Mouse (Mus musculus) heart, embryonic 11.5 days (tissue): ENCODE measurements around the gene Wdr54. TPM values are rescaled to one million over a fixed set of nuclear protein-coding genes. Genes with fewer than 3 reads are reported as not detected.

ENCODE experiments used
- ATAC-seq: fragments of 200-750 bp; cut with Nextera tagmentation; replicated peaks from 2 replicates; pipeline ENCODE4 v1.8.0; 2017; ENCODE audit warnings: moderate library complexity; ENCODE audit not compliant: insufficient number of reproducible peaks, low FRiP score, low TSS enrichment
- H3K27ac ChIP-seq: fragments of 300-500 bp; sonication (generic); 2 replicates; pipeline ENCODE4 v1.5.1; 2014; ENCODE audit warnings: mild to moderate bottlenecking, low read depth, low read length
- H3K27me3 ChIP-seq: fragments of 300-500 bp; sonication (generic); 2 replicates; pipeline ENCODE4 v1.6.1; 2014; ENCODE audit warnings: mild to moderate bottlenecking, low read length, mixed read lengths; ENCODE audit not compliant: control insufficient read depth, insufficient read depth
- H3K36me3 ChIP-seq: fragments of 300-500 bp; sonication (generic); 2 replicates; pipeline ENCODE4 v1.6.1; 2014; ENCODE audit warnings: mild to moderate bottlenecking, low read length, moderate library complexity, mixed read lengths; ENCODE audit not compliant: control insufficient read depth, insufficient read depth
- H3K4me1 ChIP-seq: fragments of 300-500 bp; sonication (generic); 2 replicates; pipeline ENCODE4 v1.6.1; 2014; ENCODE audit warnings: low read length; ENCODE audit not compliant: control insufficient read depth, insufficient read depth
- H3K4me2 ChIP-seq: fragments of 300-500 bp; sonication (generic); 2 replicates; pipeline ENCODE4 v1.6.1; 2014; ENCODE audit warnings: mild to moderate bottlenecking, moderate library complexity
- H3K4me3 ChIP-seq: fragments of 300-500 bp; sonication (generic); 2 replicates; pipeline ENCODE4 v1.5.1; 2014; ENCODE audit warnings: low read depth, low read length
- H3K9ac ChIP-seq: fragments of 300-500 bp; sonication (generic); 2 replicates; pipeline ENCODE4 v1.6.1; 2014; ENCODE audit warnings: mild to moderate bottlenecking, low read depth, low read length, moderate library complexity
- H3K9me3 ChIP-seq: fragments of 300-500 bp; sonication (generic); replicated peaks from 2 replicates; pipeline ENCODE4 v1.6.1; 2016; ENCODE audit warnings: low read length; ENCODE audit not compliant: control insufficient read depth
- WGBS: fragments of 180-500 bp; shearing (Covaris S2); extraction: QIAGEN DNeasy Blood & Tissue Kit; methylation state at CpG from one replicate; pipeline ENCODE4 v1.1.7; 2014; ENCODE audit not compliant: insufficient replicate concordance; 5-methylcytosine and 5-hydroxymethylcytosine counted together
- polyA plus RNA-seq: library from polyadenylated mRNA; unstranded; fragments of >200 nt; fragmentation: Nextera tagmentation; extraction: Ambion mirVana; gene quantifications from 2 replicates; pipeline ENCODE4 v1.2.1, GENCODE M21; 2014

Gene Wdr54
- 4.5 and 6.9 TPM in 2 replicates for polyA plus RNA-seq

DNA sequence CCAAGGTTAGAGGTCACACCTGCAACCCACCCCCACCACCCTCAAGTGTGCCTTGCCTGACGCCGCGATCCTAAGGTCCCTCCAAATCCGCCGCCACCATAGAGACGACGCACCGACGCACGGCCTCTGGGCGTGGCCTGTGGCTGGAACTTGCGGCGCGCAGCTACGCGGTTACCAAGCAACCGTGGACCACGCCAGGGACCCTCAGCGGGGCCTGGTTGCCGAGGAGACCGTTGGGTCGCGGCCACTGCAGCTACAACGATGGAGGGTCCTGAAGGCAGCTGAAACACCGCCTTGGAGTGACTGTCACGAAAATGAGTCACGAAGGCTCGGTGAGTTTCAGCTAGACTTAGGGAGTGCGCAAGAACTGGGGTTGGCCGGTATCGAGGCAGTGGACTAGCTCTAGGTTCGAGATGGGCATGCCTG is at the start of gene Wdr54, which contains the start of gene 1700003E16Rik:
Gene Wdr54 (minus strand): TSS at position 139 of the 426 bp plus-strand sequence.
Gene 1700003E16Rik (plus strand): TSS at position 146 of the 426 bp plus-strand sequence.
- Histone ChIP-seq H3K4me2 (peak within 1 kb of the TSS; percentile 87), H3K9me3 (no peaks in the 10 kb centered on the region), H3K36me3 (peaks cover 6% of the 10 kb centered on the region; the same call in 1 of the 2 replicates), H3K9ac (peak within 1 kb of the TSS; percentile 59), H3K27ac (no peak within 1 kb of the TSS), H3K27me3 (peaks cover 17% of the 10 kb centered on the region), H3K4me1 (peaks cover 5% of the 10 kb centered on the region), H3K4me3 (peak within 1 kb of the TSS; percentile 58)
- 2% methylated on average over 32 of the region's 32 CpGs for WGBS
- peak; percentile 73 for ATAC-seq

DNA sequence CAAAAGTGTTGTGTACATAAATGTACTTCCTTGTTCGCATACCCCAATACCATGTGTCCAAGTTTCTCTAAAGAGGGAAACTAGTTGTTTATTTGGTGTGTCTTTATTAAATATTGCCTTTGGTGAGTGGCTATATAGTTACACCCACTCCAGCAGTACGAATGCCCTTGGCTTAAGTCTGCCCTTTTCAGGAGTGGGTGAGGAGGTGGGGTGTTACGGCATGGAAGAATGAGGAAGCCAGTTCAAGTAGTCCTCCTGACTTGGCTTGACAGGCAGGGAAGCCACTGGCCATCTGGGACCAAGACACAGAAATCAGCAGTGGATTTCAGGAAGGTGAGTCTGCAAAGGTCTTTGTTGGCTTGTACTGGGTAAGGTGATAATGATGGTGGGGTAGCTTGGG is 49.7 kb upstream of the Wdr54 start:
- 89% methylated on average over 3 of the region's 3 CpGs for WGBS
- Histone ChIP-seq H3K9ac (no peak overlapping the region), H3K4me3 (no peak overlapping the region), H3K9me3 (no peaks in the 10 kb centered on the region), H3K4me1 (0 out of 2 replicates have a peak, but pooled peaks cover 2% of the 10 kb centered on the region), H3K4me2 (no peak overlapping the region), H3K27ac (no peak overlapping the region), H3K36me3 (no peaks in the 10 kb centered on the region), H3K27me3 (no peaks in the 10 kb centered on the region)
- ATAC-seq, result no peak

DNA sequence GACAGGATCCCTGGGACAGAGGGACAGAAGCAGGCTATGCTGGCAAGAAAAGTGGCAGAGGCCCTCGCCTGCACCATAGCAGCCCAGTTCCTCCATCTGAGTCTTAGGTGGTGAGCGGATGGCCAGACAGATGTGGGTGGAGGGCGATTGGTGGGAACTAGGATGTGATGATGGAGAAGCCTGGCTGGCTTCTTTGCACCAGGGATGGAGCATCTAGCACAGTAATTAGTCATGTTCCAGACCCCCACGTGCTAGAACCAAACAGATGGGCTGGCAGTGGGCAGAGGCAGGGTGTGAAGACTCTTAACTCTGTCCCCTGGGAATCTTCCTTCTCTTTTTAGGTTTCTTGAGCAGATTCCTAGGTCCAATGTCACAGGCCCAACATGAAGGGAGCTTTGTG is 47.1 kb upstream of the Wdr54 start:
- 82% methylated on average over 4 of the region's 4 CpGs for WGBS
- Histone ChIP-seq H3K4me1 (0 out of 2 replicates have a peak, but pooled peaks cover 2% of the 10 kb centered on the region), H3K27ac (no peak overlapping the region), H3K36me3 (peaks cover 15% of the 10 kb centered on the region), H3K4me2 (no peak overlapping the region), H3K9ac (no peak overlapping the region), H3K9me3 (no peaks in the 10 kb centered on the region), H3K27me3 (no peaks in the 10 kb centered on the region), H3K4me3 (no peak overlapping the region)
- ATAC-seq, result no peak

DNA sequence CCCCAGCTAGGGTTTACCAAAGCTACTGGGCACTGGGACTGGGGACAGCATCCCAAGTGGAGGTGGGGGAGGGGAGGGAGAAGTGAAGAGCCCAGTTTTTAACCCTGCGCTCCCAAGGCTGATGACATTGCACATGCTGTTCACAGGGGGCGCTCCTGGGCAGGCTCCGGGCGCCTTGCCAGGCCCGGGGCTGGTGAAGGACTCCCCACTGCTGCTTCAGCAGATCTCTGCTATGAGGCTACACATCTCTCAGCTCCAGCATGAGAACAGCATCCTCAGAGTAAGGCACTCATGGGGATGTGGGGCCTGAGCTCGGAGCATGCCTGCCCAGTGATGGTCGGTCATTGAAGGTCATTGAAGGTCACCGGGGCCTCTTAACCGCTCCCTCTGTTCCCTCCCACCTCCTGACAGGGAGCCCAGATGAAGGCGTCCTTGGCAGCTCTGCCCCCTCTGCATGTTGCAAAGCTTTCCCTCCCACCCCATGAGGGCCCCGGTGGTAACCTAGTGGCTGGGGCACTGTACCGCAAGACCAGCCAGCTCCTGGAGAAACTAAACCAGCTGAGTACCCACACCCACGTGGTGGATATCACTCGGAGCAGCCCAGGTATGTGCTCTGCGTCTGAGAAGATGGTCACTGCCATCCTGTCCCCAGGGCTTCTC is 41.3 kb upstream of the Wdr54 start:
- Histone ChIP-seq H3K9me3 (no peaks in the 10 kb centered on the region), H3K27ac (no peak overlapping the region), H3K4me1 (0 out of 2 replicates have a peak, but pooled peaks cover 4% of the 10 kb centered on the region), H3K4me2 (no peak overlapping the region), H3K4me3 (no peak overlapping the region), H3K9ac (no peak overlapping the region), H3K36me3 (peaks cover 51% of the 10 kb centered on the region), H3K27me3 (no peaks in the 10 kb centered on the region)
- no peak for ATAC-seq
- WGBS, result 36% methylated on average over 15 of the region's 15 CpGs

DNA sequence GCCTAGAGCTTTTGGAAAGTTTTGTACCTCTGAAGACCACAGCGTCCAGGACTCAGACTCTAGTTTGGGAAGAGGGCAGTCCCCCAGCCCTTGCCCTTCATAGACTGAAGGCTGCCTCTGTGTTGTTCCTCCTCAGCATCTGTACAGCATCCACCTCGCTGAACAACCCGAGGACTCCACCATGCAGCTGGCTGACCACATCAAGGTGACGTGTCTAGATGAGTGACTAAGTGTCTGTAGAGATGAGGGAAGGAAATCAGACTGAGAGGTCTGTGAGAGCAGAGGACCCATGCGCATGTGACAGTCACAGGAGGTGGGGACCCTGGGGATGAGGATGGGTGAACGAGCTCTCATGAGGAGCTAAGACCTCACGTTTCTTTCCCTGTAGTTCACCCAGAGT is 37.4 kb upstream of the Wdr54 start:
- no peak for ATAC-seq
- Histone ChIP-seq H3K4me1 (0 out of 2 replicates have a peak, but pooled peaks cover 4% of the 10 kb centered on the region), H3K27ac (no peak overlapping the region), H3K36me3 (peaks cover 68% of the 10 kb centered on the region), H3K9me3 (no peaks in the 10 kb centered on the region), H3K4me3 (no peak overlapping the region), H3K9ac (no peak overlapping the region), H3K4me2 (no peak overlapping the region), H3K27me3 (no peaks in the 10 kb centered on the region)
- 86% methylated on average over 7 of the region's 7 CpGs for WGBS

DNA sequence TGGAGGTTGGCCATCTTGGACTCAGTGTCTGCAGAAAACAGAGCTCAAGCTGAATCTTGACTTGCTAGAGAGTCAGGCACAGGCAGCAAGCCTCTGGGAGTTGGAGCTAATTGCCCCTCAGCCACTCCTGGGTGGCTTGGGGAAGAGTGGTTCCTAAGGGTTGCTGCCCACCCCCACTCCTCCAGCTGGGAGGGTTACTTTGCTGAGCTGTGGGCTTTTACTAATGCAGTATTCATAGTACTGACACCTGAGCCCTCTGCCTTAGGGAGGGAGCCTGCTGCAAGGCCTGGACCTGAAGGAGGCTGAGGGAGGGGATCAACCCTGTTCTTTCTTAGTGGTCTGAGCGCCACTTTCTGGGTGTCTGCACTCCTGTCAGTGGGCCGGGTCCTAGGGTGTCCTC is 30.7 kb upstream of the Wdr54 start:
- Histone ChIP-seq H3K4me1 (peaks cover 12% of the 10 kb centered on the region), H3K27ac (no peak overlapping the region), H3K27me3 (no peaks in the 10 kb centered on the region), H3K4me3 (no peak overlapping the region), H3K9me3 (no peaks in the 10 kb centered on the region), H3K36me3 (peaks cover 31% of the 10 kb centered on the region), H3K9ac (no peak overlapping the region), H3K4me2 (no peak overlapping the region)
- 73% methylated on average over 2 of the region's 2 CpGs for WGBS
- ATAC-seq, result no peak

DNA sequence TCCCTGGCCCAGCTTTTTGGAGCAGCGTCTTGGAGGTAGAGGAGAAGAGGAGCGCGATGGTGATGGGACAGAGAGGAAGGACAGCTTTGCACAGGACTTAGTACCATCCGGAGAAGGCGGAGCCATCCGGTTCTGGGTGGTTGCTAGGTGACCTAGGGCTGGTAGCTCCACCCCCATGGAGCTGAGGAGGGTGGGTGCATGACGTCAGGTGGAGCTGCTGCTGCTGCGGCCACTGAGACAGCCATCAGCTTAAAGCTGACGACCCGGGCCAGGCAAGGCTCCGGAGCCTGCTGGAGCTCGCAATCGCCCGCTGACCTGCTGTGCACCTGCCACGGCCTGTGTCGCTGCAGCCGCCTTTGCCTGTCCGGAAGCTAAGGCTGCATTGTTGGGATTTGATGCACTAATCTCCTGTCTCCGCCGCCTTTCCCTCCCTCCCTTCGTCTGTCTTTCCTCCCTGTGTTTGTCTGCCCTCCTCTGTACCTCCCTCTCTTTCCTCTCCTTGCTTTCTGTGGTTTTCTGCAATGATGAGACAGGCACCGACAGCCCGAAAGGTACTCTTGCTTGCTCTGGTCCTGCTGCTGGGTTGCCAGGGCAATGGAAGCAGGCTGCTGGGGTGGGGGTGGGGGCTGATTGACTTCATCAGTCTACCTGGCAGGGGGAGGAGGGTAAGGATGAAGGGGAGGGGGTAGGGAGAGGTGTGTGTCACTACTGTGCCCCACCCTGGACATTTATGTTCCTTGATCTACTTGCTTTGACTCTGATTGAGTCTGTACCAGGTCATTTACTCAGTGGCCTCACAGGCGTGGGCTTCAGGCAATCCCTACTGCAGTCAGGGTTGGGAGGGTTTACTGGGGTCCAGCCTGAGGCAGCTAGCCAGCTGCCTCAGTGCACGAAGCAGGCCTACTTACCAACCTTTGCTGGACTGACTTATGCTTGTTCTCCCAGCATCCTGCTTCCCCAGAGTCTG is 30.0 kb upstream of the Wdr54 start:
- WGBS, result 12% methylated on average over 24 of the region's 25 CpGs
- H3K9ac ChIP-seq, result no peak overlapping the region

DNA sequence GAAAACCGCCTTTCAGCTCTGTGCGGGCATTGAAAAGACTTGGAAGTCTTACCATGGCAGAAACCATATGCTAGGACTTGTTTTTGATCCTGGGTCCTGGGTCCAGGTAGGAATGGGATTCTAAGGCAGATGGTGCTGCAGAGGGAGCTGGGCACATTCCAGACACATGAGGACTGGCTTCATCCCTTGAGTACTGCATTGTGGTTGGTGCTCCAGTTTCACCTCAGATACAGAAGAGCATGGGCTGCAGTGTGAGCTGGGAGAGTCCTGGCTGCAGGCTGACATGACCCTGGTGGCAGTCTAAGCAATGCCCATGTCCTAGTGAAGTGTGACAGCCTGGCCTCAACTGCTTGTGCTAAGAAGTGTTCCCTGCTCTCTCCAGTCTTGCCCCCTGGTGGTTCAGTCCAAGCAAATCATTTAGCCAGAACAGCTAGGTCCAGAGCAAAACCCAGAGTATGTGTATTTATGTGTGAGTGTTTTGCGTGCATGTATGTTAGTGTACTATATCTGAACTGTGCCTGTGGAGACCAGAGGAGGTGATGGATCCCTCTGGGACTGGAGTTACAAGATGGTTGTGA is 28.8 kb upstream of the Wdr54 start:
- no peak for ATAC-seq
- Histone ChIP-seq H3K9me3 (no peaks in the 10 kb centered on the region), H3K9ac (no peak overlapping the region), H3K4me2 (no peak overlapping the region), H3K36me3 (peaks cover 12% of the 10 kb centered on the region), H3K27me3 (no peaks in the 10 kb centered on the region), H3K4me3 (no peak overlapping the region), H3K4me1 (peaks cover 13% of the 10 kb centered on the region), H3K27ac (no peak overlapping the region)
- 89% methylated on average over 3 of the region's 3 CpGs for WGBS

More for the DNA sequence above, 30.0 kb upstream of the Wdr54 start:
- peak overlapping the region; percentile 52 for H3K4me2 ChIP-seq
- peaks cover 12% of the 10 kb centered on the region for H3K4me1 ChIP-seq
- ATAC-seq, result peak; percentile 68
- no peaks in the 10 kb centered on the region for H3K9me3 ChIP-seq
- H3K27me3 ChIP-seq, result no peaks in the 10 kb centered on the region
- H3K27ac ChIP-seq, result no peak overlapping the region
- peaks cover 23% of the 10 kb centered on the region for H3K36me3 ChIP-seq
- 0 out of 2 replicates have a peak overlapping the region, but pooled peaks have one; percentile 8 for H3K4me3 ChIP-seq
